Mouse (Mus musculus): ENCODE measurements around the gene Best3. TPM values are rescaled to one million over a fixed set of nuclear protein-coding genes. Genes with fewer than 3 reads are reported as not detected.

The Best3 gene
- polyA plus RNA-seq (2014; fragmentation: Illumina TruSeq; extraction: RNeasy Lipid Tissue Mini Kit (QIAGEN cat#74804); ENCODE audit: insufficient read depth, low read depth, low replicate concordance), result 0.11 TPM

GRCm38 (mm10) chr10:116986264-116987082 is at the start of gene Best3:
Gene Best3 (plus strand): TSS chr10:116986314.

GRCm38 (mm10) chr10:116950009-116950769 is 35.9 kb upstream of the Best3 start, which contains the start of gene Rab3ip:
Gene Rab3ip (minus strand): TSS chr10:116950769.

GRCm38 (mm10) chr10:116972509-116972908 is 13.6 kb upstream of the Best3 start, which contains the start of gene Gm10271:
Gene Gm10271 (minus strand): TSS chr10:116972609.

GRCm38 (mm10) chr10:117045175-117046056 is 59.3 kb downstream of the Best3 start, which contains the start of gene Lrrc10:
Gene Lrrc10 (plus strand): TSS chr10:117045341.

GRCm38 (mm10) chr10:117063254-117064021 is 77.3 kb downstream of the Best3 start, which contains the start of gene Cct2:
Gene Cct2 (minus strand): TSS chr10:117063814.

Other genes with a start within 250 kb of the Best3 start
- gene Myrfl, start 89.4 kb upstream of the Best3 start, polyA plus RNA-seq (2014; fragmentation: Illumina TruSeq; extraction: RNeasy Lipid Tissue Mini Kit (QIAGEN cat#74804); ENCODE audit: insufficient read depth, low read depth, low replicate concordance), result not detected
- gene Rab3ip, start 35.5 kb upstream of the Best3 start, polyA plus RNA-seq (2014; fragmentation: Illumina TruSeq; extraction: RNeasy Lipid Tissue Mini Kit (QIAGEN cat#74804); ENCODE audit: insufficient read depth, low read depth, low replicate concordance), result 17.9 TPM
- not detected for gene Gm10271, start 13.7 kb upstream of the Best3 start, polyA plus RNA-seq (2014; fragmentation: Illumina TruSeq; extraction: RNeasy Lipid Tissue Mini Kit (QIAGEN cat#74804); ENCODE audit: insufficient read depth, low read depth, low replicate concordance)
- 1.6 TPM for gene Lrrc10, start 59.0 kb downstream of the Best3 start, polyA plus RNA-seq (2014; fragmentation: Illumina TruSeq; extraction: RNeasy Lipid Tissue Mini Kit (QIAGEN cat#74804); ENCODE audit: insufficient read depth, low read depth, low replicate concordance)
- 103 TPM for gene Cct2, start 77.5 kb downstream of the Best3 start, polyA plus RNA-seq (2014; fragmentation: Illumina TruSeq; extraction: RNeasy Lipid Tissue Mini Kit (QIAGEN cat#74804); ENCODE audit: insufficient read depth, low read depth, low replicate concordance)
- 6.7 TPM for gene Frs2, start 162.2 kb downstream of the Best3 start, polyA plus RNA-seq (2014; fragmentation: Illumina TruSeq; extraction: RNeasy Lipid Tissue Mini Kit (QIAGEN cat#74804); ENCODE audit: insufficient read depth, low read depth, low replicate concordance)
- 48.4 TPM for gene Yeats4, start 238.2 kb downstream of the Best3 start, polyA plus RNA-seq (2014; fragmentation: Illumina TruSeq; extraction: RNeasy Lipid Tissue Mini Kit (QIAGEN cat#74804); ENCODE audit: insufficient read depth, low read depth, low replicate concordance)

All from lung, adult 10 weeks (tissue).